ENCODE assay signal across 9 mouse cellular contexts in the genomic region with DNA sequence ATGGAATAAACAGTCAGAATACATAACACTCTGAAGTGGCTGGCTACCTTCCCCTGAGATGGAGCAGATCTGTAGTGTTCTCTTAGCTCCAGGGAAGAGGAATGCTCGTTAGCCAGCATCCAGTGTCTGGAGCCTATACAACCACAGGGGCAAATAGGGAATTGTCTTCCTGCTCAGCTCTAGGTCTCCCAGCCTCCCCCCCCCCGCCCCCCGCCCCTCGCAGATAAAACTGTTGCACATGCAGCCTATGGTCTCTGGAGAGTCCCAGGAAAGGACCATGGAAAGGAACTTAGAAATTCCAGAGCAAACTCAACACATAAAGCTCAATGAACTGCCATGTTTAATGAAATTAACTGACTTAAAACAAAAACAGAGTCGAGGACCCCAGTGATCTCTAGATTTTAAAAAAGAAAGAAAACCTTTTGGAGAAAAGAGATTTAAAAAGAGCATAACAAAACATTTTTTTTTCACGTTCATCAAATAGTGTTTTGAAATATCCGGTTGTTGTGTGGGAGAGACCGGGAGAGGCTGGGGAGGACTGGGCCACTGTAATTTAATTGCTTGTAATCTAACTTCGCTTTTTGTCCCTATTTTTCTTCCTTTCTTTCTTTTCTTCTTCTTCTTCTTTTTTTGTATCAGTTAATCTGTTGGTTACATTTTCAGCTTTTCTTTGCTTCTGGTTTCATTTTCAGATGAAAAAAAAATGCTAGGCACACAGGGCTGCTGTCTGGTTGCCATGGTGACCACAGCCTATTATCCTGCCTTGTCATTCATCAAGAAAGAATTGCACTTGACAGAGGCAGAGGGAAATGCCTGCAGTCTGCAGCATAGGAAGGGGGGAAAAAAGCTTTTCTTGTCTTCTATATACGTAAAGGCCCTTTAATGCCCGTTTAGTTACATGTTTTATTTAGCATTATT.
A peak's percentile ranks its signal among the peaks of the same experiment; 100 is the strongest.
DNase-seq lines count a peak whose midpoint lies in the region; ATAC-seq lines count a peak whose summit lies in the region.
"Had no signal": no experiment of that assay in that cellular context is flagged by ENCODE, and none has a peak within 500 bp of the region (broad histone marks: within the 10 kb centered on the region; RNA-seq: fewer than 3 reads in every experiment).

No protein-coding gene starts in this region.

- intact Hi-C loops in gastrocnemius, postnatal 14 days (cut with DNase I; ENCODE audit: low total_unique reads) = no loop called here
- intact Hi-C loops in gastrocnemius, postnatal 36 days (cut with DNase I) = no loop called here

- peak overlapping the region; percentile 19; the same call in 1 of the 2 replicates for H3K4me3 ChIP-seq in forebrain, embryonic 13.5 days
- 0 out of 2 replicates have a peak overlapping the region, but pooled peaks have one; percentile 3 for H3K4me3 ChIP-seq in limb, embryonic 15.5 days

- no peaks in the 10 kb centered on the region for H3K27me3 ChIP-seq in forebrain, embryonic 13.5 days
- no peaks in the 10 kb centered on the region for H3K27me3 ChIP-seq in limb, embryonic 15.5 days

- under 1% methylated on average over 11 of the region's 11 CpGs for WGBS in forebrain, embryonic 13.5 days
- WGBS in limb, embryonic 15.5 days = 18% methylated on average over 11 of the region's 11 CpGs

- no peaks in the 10 kb centered on the region for H3K9me3 ChIP-seq in forebrain, embryonic 13.5 days (replicated peaks)
- no peaks in the 10 kb centered on the region for H3K9me3 ChIP-seq in limb, embryonic 15.5 days
- H3K9me3 ChIP-seq: G1E had no signal

- H3K9ac ChIP-seq in forebrain, embryonic 13.5 days = peak overlapping the region; percentile 55
- no peak overlapping the region for H3K9ac ChIP-seq in limb, embryonic 15.5 days

- peak; percentile 17 for DNase-seq in gastrocnemius, postnatal 14 days
- DNase-seq in gastrocnemius, postnatal 36 days = no peak
- peak; percentile 39 to 79 for DNase-seq in adrenal gland, adult (ENCODE audit: inconsistent age in 2 of 2, low spot score in 1 of 2)
- DNase-seq in induced T-regulatory cell, adult 2 months (ENCODE audit: low read depth) = peak; percentile 33
- peak; percentile 36 for DNase-seq in retina, postnatal 7 days (ENCODE audit: low read depth, low spot score)
- no peak for DNase-seq in urinary bladder, postnatal 14 days (ENCODE audit: low spot score)

- peak overlapping the region; percentile 54 for H3K4me2 ChIP-seq in forebrain, embryonic 13.5 days
- H3K4me2 ChIP-seq in limb, embryonic 15.5 days = peak overlapping the region; percentile 31

- ATAC-seq in forebrain, embryonic 13.5 days = peak; percentile 94
- ATAC-seq in limb, embryonic 15.5 days (ENCODE audit: insufficient number of reproducible peaks, low FRiP score, low TSS enrichment, low read depth) = no peak

- peak overlapping the region; percentile 97 for H3K27ac ChIP-seq in forebrain, embryonic 13.5 days
- H3K27ac ChIP-seq in limb, embryonic 15.5 days = peak overlapping the region; percentile 74

- peaks cover 53% of the 10 kb centered on the region for H3K4me1 ChIP-seq in forebrain, embryonic 13.5 days
- peaks cover 36% of the 10 kb centered on the region for H3K4me1 ChIP-seq in limb, embryonic 15.5 days

- no peaks in the 10 kb centered on the region for H3K36me3 ChIP-seq in forebrain, embryonic 13.5 days (ENCODE audit: poor library complexity, severe bottlenecking)
- no peaks in the 10 kb centered on the region for H3K36me3 ChIP-seq in limb, embryonic 15.5 days
- H3K36me3 ChIP-seq: G1E had no signal

Comparison
In these comparisons a context has a peak if more than half of its experiments do, and no peak if none do; other contexts are left out.
1. DNase-seq: peak in gastrocnemius, postnatal 14 days (single experiment), adrenal gland, adult (2 of 2), induced T-regulatory cell, adult 2 months (single experiment) and retina, postnatal 7 days (single experiment); none in gastrocnemius, postnatal 36 days (0 of 2) and urinary bladder, postnatal 14 days (single experiment).